Mouse (Mus musculus) embryonic facial prominence, embryonic 14.5 days (tissue): ENCODE results near the gene Tmem230. TPM values are rescaled to one million over a fixed set of nuclear protein-coding genes. Genes with fewer than 3 reads are reported as not detected.
"Not testable (repeated sequence)": the region's sequence is repeated elsewhere in the genome, so short reads cannot be mapped to it uniquely, and the experiment has no call there.

Experiments
- ATAC-seq: fragments of 200-750 bp; cut with Nextera tagmentation; 2 replicates; pipeline ENCODE4 v1.8.0; 2017; ENCODE audit warnings: low read depth, moderate number of reproducible peaks, moderate TSS enrichment
- DNase-seq: peaks from one replicate; pipeline ENCODE4 v3.0.0-alpha.2; 2015; ENCODE audit warnings: low spot score
- H3K27ac ChIP-seq: fragments of 300-500 bp; sonication (generic); replicated peaks from 2 replicates; pipeline ENCODE4 v1.5.1; 2014; ENCODE audit warnings: low read depth, mild to moderate bottlenecking, low read length, moderate library complexity
- H3K27me3 ChIP-seq: fragments of 300-500 bp; sonication (generic); replicated peaks from 2 replicates; pipeline ENCODE4 v1.6.1; 2014; ENCODE audit warnings: low read length; ENCODE audit not compliant: control insufficient read depth, insufficient read depth
- H3K36me3 ChIP-seq: fragments of 300-500 bp; sonication (generic); 2 replicates; pipeline ENCODE4 v1.6.1; 2014; ENCODE audit warnings: low read length, mixed read lengths; ENCODE audit not compliant: control insufficient read depth, insufficient read depth
- H3K4me1 ChIP-seq: fragments of 300-500 bp; sonication (generic); 2 replicates; pipeline ENCODE4 v1.6.1; 2014; ENCODE audit warnings: antibody characterized with exemption, low read length; ENCODE audit not compliant: control insufficient read depth, insufficient read depth
- H3K4me2 ChIP-seq: fragments of 300-500 bp; sonication (generic); 2 replicates; pipeline ENCODE4 v1.6.1; 2014; ENCODE audit warnings: low read depth, mild to moderate bottlenecking, low read length, moderate library complexity, mixed read lengths
- H3K4me3 ChIP-seq: fragments of 300-500 bp; sonication (generic); 2 replicates; pipeline ENCODE4 v1.5.1; 2014; ENCODE audit warnings: low read depth, mild to moderate bottlenecking, low read length
- H3K9ac ChIP-seq: fragments of 300-500 bp; sonication (generic); 2 replicates; pipeline ENCODE4 v1.6.1; 2014; ENCODE audit warnings: low read depth, mild to moderate bottlenecking, low read length, moderate library complexity, mixed read lengths
- H3K9me3 ChIP-seq: fragments of 300-500 bp; sonication (generic); 2 replicates; pipeline ENCODE4 v1.6.1; 2016; ENCODE audit warnings: low read length; ENCODE audit not compliant: control insufficient read depth
- WGBS: fragments of 180-500 bp; shearing (Covaris S2); extraction: QIAGEN DNeasy Blood & Tissue Kit; methylation state at CpG from one replicate; pipeline ENCODE4 v1.1.7; 2014; 5-methylcytosine and 5-hydroxymethylcytosine counted together
- polyA plus RNA-seq: library from polyadenylated mRNA; unstranded; fragments of >200 nt; fragmentation: Nextera tagmentation; extraction: Ambion mirVana; gene quantifications from 2 replicates; pipeline ENCODE4 v1.2.1, GENCODE M21; 2014

The Tmem230 gene
- polyA plus RNA-seq, 1 experiment from 2014 or later = 50.9 TPM

- WGBS = under 1% methylated on average over 54 of the region's 79 CpGs
- Histone ChIP-seq H3K27me3 (no peaks in the 10 kb centered on the region), H3K4me1 (peaks cover 14% of the 10 kb centered on the region), H3K4me2 (peak within 1 kb of the TSS; percentile 62), H3K27ac (peak within 1 kb of the TSS; percentile 93), H3K9me3 (no peaks in the 10 kb centered on the region), H3K9ac (peak within 1 kb of the TSS; percentile 67), H3K4me3 (peak within 1 kb of the TSS; percentile 54), H3K36me3 (peaks cover 33% of the 10 kb centered on the region)
- DNase-seq (peak; percentile 99), ATAC-seq (peak; percentile 99)
These were observed 5.2 kb upstream of the Tmem230 start, which contains the start of gene Pcna for GRCm38 (mm10) chr2:132252542-132253528. Gene Pcna, minus strand, starts transcription at chr2:132253314.

- peak overlapping the region; percentile 62 for H3K4me2 ChIP-seq
- no peaks in the 10 kb centered on the region for H3K27me3 ChIP-seq
- peak overlapping the region; percentile 41 for H3K27ac ChIP-seq
- peaks cover 15% of the 10 kb centered on the region for H3K4me1 ChIP-seq
- peak overlapping the region; percentile 54 for H3K4me3 ChIP-seq
- ATAC-seq = no peak
- peak overlapping the region; percentile 67 for H3K9ac ChIP-seq
- 8% methylated on average over 8 of the region's 8 CpGs for WGBS
- no peaks in the 10 kb centered on the region for H3K9me3 ChIP-seq
- H3K36me3 ChIP-seq = peaks cover 33% of the 10 kb centered on the region
- DNase-seq = no peak
These were observed 4.3 kb upstream of the Tmem230 start for GRCm38 (mm10) chr2:132251911-132252310.

GRCm38 (mm10) chr2:132243370-132243769 lies 4.2 kb downstream of the Tmem230 start:
- no peaks in the 10 kb centered on the region for H3K27me3 ChIP-seq
- no peak overlapping the region for H3K27ac ChIP-seq
- H3K9me3 ChIP-seq = no peaks in the 10 kb centered on the region
- H3K4me2 ChIP-seq = no peak overlapping the region
- peaks cover 6% of the 10 kb centered on the region for H3K4me1 ChIP-seq
- no peak overlapping the region for H3K9ac ChIP-seq
- DNase-seq (no peak), ATAC-seq (no peak)
- H3K4me3 ChIP-seq = no peak overlapping the region
- 94% methylated on average over 3 of the region's 3 CpGs for WGBS
- H3K36me3 ChIP-seq = peaks cover 40% of the 10 kb centered on the region

- H3K4me3 ChIP-seq, H3K4me1 ChIP-seq, ATAC-seq, H3K27ac ChIP-seq, H3K4me2 ChIP-seq, H3K27me3 ChIP-seq, H3K9ac ChIP-seq, H3K9me3 ChIP-seq: not testable (repeated sequence)
- peaks cover 34% of the 10 kb centered on the region for H3K36me3 ChIP-seq
- 16% methylated on average over 5 of the region's 10 CpGs for WGBS
- DNase-seq = peak; percentile 54
These were observed 7.2 kb downstream of the Tmem230 start for GRCm38 (mm10) chr2:132240457-132240856.

GRCm38 (mm10) chr2:132239434-132239833 lies 8.2 kb downstream of the Tmem230 start:
- not testable (repeated sequence) for H3K4me2 ChIP-seq, H3K27me3 ChIP-seq, H3K4me1 ChIP-seq, DNase-seq, H3K9me3 ChIP-seq, H3K4me3 ChIP-seq, H3K27ac ChIP-seq, ATAC-seq, H3K9ac ChIP-seq
- peaks cover 27% of the 10 kb centered on the region for H3K36me3 ChIP-seq
- WGBS = 92% methylated on average over 3 of the region's 3 CpGs

- 78% methylated on average over 7 of the region's 7 CpGs for WGBS
- Histone ChIP-seq H3K36me3 (0 out of 2 replicates have a peak, but pooled peaks cover 6% of the 10 kb centered on the region), H3K4me3 (no peak overlapping the region), H3K27ac (no peak overlapping the region), H3K9ac (no peak overlapping the region), H3K27me3 (no peaks in the 10 kb centered on the region), H3K4me1 (no peaks in the 10 kb centered on the region), H3K4me2 (no peak overlapping the region), H3K9me3 (no peaks in the 10 kb centered on the region)
- ATAC-seq (no peak), DNase-seq (no peak)
These were observed 11.6 kb downstream of the Tmem230 start for GRCm38 (mm10) chr2:132235975-132236374.

GRCm38 (mm10) chr2:132235291-132235690 lies 12.3 kb downstream of the Tmem230 start:
- Histone ChIP-seq H3K4me3 (no peak overlapping the region), H3K9me3 (no peaks in the 10 kb centered on the region), H3K27me3 (no peaks in the 10 kb centered on the region), H3K9ac (no peak overlapping the region), H3K27ac (no peak overlapping the region), H3K4me1 (no peaks in the 10 kb centered on the region), H3K4me2 (no peak overlapping the region), H3K36me3 (0 out of 2 replicates have a peak, but pooled peaks cover 6% of the 10 kb centered on the region)
- DNase-seq (no peak), ATAC-seq (no peak)
- 29% methylated on average over 2 of the region's 2 CpGs for WGBS

GRCm38 (mm10) chr2:132233985-132234765 lies 13.4 kb downstream of the Tmem230 start:
- Histone ChIP-seq H3K27ac (no peak overlapping the region), H3K36me3 (0 out of 2 replicates have a peak, but pooled peaks cover 3% of the 10 kb centered on the region), H3K9me3 (no peaks in the 10 kb centered on the region)

More at GRCm38 (mm10) chr2:132233985-132234765, 13.4 kb downstream of the Tmem230 start:
- 60% methylated on average over 16 of the region's 16 CpGs for WGBS
- Histone ChIP-seq H3K4me2 (no peak overlapping the region), H3K9ac (no peak overlapping the region), H3K4me3 (no peak overlapping the region), H3K4me1 (no peaks in the 10 kb centered on the region), H3K27me3 (no peaks in the 10 kb centered on the region)
- ATAC-seq = no peak
- no peak for DNase-seq
